In genomic region chr4:130292271-130292670, GRCm38 (mm10) we compare ENCODE assay signal across 8 mouse cellular contexts. TPM values are rescaled to one million over a fixed set of nuclear protein-coding genes. Genes with fewer than 3 reads are reported as not detected.
DNase-seq lines count a peak whose midpoint lies in the region; ATAC-seq and TF ChIP-seq lines count a peak whose summit lies in the region.

No protein-coding gene starts in this region.

- no peak overlapping the region for H3K9ac ChIP-seq in heart, embryonic 13.5 days
- no peak overlapping the region for H3K9ac ChIP-seq in liver, embryonic 16.5 days (ENCODE audit: low read depth, low read length)

- no peaks in the 10 kb centered on the region for H3K9me3 ChIP-seq in heart, embryonic 13.5 days
- H3K9me3 ChIP-seq in liver, embryonic 16.5 days (replicated peaks; ENCODE audit: control insufficient read depth, low read length), result no peaks in the 10 kb centered on the region

- peak; percentile 87 for DNase-seq in adrenal gland, postnatal 10 days
- DNase-seq in embryo, embryonic 9.5 days (ENCODE audit: extremely low spot score), result peak; percentile 80
- peak; percentile 88 for DNase-seq in kidney, postnatal 10 days
- DNase-seq in thymus, postnatal 14 days, result peak; percentile 67

- H3ac ChIP-seq in C2C12 (ENCODE audit: control insufficient read depth, insufficient read length, low read depth), result no peak overlapping the region

- H3K4me2 ChIP-seq in heart, embryonic 13.5 days, result no peak overlapping the region
- no peak overlapping the region for H3K4me2 ChIP-seq in liver, embryonic 16.5 days (ENCODE audit: low read depth, low read length)

- H3K27me3 ChIP-seq in C2C12 (ENCODE audit: control insufficient read depth, insufficient read depth, insufficient read length), result no peaks in the 10 kb centered on the region
- H3K27me3 ChIP-seq in heart, embryonic 13.5 days (replicated peaks), result 0 out of 2 replicates have a peak, but pooled peaks cover 5% of the 10 kb centered on the region
- peaks cover 4% of the 10 kb centered on the region; the same call in 1 of the 2 replicates for H3K27me3 ChIP-seq in liver, embryonic 16.5 days (ENCODE audit: control insufficient read depth, insufficient read depth, low read depth, low read length)

- no peaks in the 10 kb centered on the region for H3K36me3 ChIP-seq in C2C12 (ENCODE audit: control insufficient read depth, insufficient read depth)
- H3K36me3 ChIP-seq in heart, embryonic 13.5 days, result no peaks in the 10 kb centered on the region
- no peaks in the 10 kb centered on the region for H3K36me3 ChIP-seq in liver, embryonic 16.5 days (ENCODE audit: control insufficient read depth, insufficient read depth)

- ATAC-seq in heart, embryonic 13.5 days (ENCODE audit: extremely low read depth, insufficient number of reproducible peaks, low FRiP score, low TSS enrichment), result peak; percentile 43; the same call in 1 of the 2 replicates
- no peak for ATAC-seq in liver, embryonic 16.5 days (ENCODE audit: low read depth)
- ATAC-seq in neutrophil, adult 5-6 weeks (ENCODE audit: extremely low read depth, insufficient number of reproducible peaks, low FRiP score, poor library complexity, severe bottlenecking), result peak; percentile 79

- no peak overlapping the region for H3K4me3 ChIP-seq in C2C12 (ENCODE audit: insufficient read depth, poor library complexity, severe bottlenecking)
- no peak overlapping the region for H3K4me3 ChIP-seq in heart, embryonic 13.5 days
- H3K4me3 ChIP-seq in liver, embryonic 16.5 days (ENCODE audit: low read depth, low read length), result no peak overlapping the region

- 2% methylated on average over 4 of the region's 4 CpGs for WGBS in heart, embryonic 13.5 days
- 2% methylated on average over 4 of the region's 4 CpGs for WGBS in liver, embryonic 16.5 days (ENCODE audit: insufficient replicate concordance)

- no peak overlapping the region for H3K27ac ChIP-seq in heart, embryonic 13.5 days (replicated peaks)
- H3K27ac ChIP-seq in liver, embryonic 16.5 days (ENCODE audit: low read length), result peak overlapping the region; percentile 52; the same call in 1 of the 2 replicates

- peaks cover 14% of the 10 kb centered on the region for H3K4me1 ChIP-seq in heart, embryonic 13.5 days
- peaks cover 35% of the 10 kb centered on the region for H3K4me1 ChIP-seq in liver, embryonic 16.5 days (ENCODE audit: control insufficient read depth, low read depth, low read length)

- H3K79me2 ChIP-seq in C2C12 (ENCODE audit: control insufficient read depth, insufficient read depth), result no peaks in the 10 kb centered on the region

- H3K79me3 ChIP-seq in C2C12 (ENCODE audit: low read depth), result no peaks in the 10 kb centered on the region

- peak; percentile 83 for TF ChIP-seq CTCF in C2C12 (IDR thresholded peaks at IDR 0.05; ENCODE audit: control insufficient read depth, insufficient read depth, insufficient read length)

TF ChIP-seq in C2C12, 6 proteins besides CTCF, POLR2A, EP300 and RAD21:
- no peak for TF ChIP-seq FOSL1 (IDR thresholded peaks at IDR 0.05; ENCODE audit: insufficient read depth, low read length, poor library complexity, severe bottlenecking)
- TF ChIP-seq USF1 (IDR thresholded peaks at IDR 0.05; ENCODE audit: low read depth), result no peak
- no peak for TF ChIP-seq MAX (IDR thresholded peaks at IDR 0.05)
- no peak for TF ChIP-seq CEBPB (IDR thresholded peaks at IDR 0.05; ENCODE audit: low read depth)
- no peak for TF ChIP-seq MYOD1 (IDR thresholded peaks at IDR 0.05; ENCODE audit: control insufficient read depth, insufficient read length, low read depth)
- no peak for TF ChIP-seq MYOG (IDR thresholded peaks at IDR 0.05; ENCODE audit: control insufficient read depth, extremely low read depth, insufficient read length)

RNA-seq across cellular contexts. Expression of gene Serinc2, which starts 13.3 kb away (rescaled TPM):
- 37.7 TPM for polyA plus RNA-seq in C2C12 (2012; fragmentation: generic; extraction: Trizol)
- total RNA-seq in adrenal gland, postnatal 10 days (2021), result 1 to 10 TPM; 2.9 to 5.1 TPM
- polyA plus RNA-seq in heart, embryonic 13.5 days (2015; fragmentation: Nextera tagmentation; extraction: Ambion mirVana), result 10.9 and 11.3 TPM in 2 replicates
- 0.76 and 1.3 TPM in 2 replicates for polyA plus RNA-seq in liver, embryonic 16.5 days (2015; fragmentation: Nextera tagmentation; extraction: Ambion mirVana)
- total RNA-seq in neutrophil, adult 5-6 weeks (2017), result not detected in 2 replicates

RNA-seq across cellular contexts. Expression of gene Fabp3, which starts 16.1 kb away (rescaled TPM):
- polyA plus RNA-seq in C2C12 (2012; fragmentation: generic; extraction: Trizol), result 14.5 TPM
- total RNA-seq in adrenal gland, postnatal 10 days (2021), result 100 to 1,000 TPM; 110 to 422 TPM
- polyA plus RNA-seq in heart, embryonic 13.5 days (2015; fragmentation: Nextera tagmentation; extraction: Ambion mirVana), result 961 and 1,090 TPM in 2 replicates
- 3.0 and 5.4 TPM in 2 replicates for polyA plus RNA-seq in liver, embryonic 16.5 days (2015; fragmentation: Nextera tagmentation; extraction: Ambion mirVana)
- not detected in 2 replicates for total RNA-seq in neutrophil, adult 5-6 weeks (2017)

RNA-seq across cellular contexts. Expression of gene Gm10570, which starts 16.2 kb away (rescaled TPM):
- polyA plus RNA-seq in C2C12 (2012; fragmentation: generic; extraction: Trizol), result not detected
- total RNA-seq in adrenal gland, postnatal 10 days (2021), result 1 to 10 TPM in 1 of 2 experiments, not detected in 1; 1.3 TPM
- 0.75 and 1.2 TPM in 2 replicates for polyA plus RNA-seq in heart, embryonic 13.5 days (2015; fragmentation: Nextera tagmentation; extraction: Ambion mirVana)
- not detected in 2 replicates for polyA plus RNA-seq in liver, embryonic 16.5 days (2015; fragmentation: Nextera tagmentation; extraction: Ambion mirVana)
- total RNA-seq in neutrophil, adult 5-6 weeks (2017), result not detected in 2 replicates

Comparison
In these comparisons a context has a peak if more than half of its experiments do, and no peak if none do; other contexts are left out.
1. RNA of gene Fabp3, which starts 16.1 kb away (polyA plus RNA-seq): 961 to 1,090 TPM in heart, embryonic 13.5 days; 14.5 TPM in C2C12 (single experiment) and 3.0 to 5.4 TPM in liver, embryonic 16.5 days; every median in the first group is over 10 times any median in the second.
2. Peak in every context shown above with its lines, with median percentiles within 50 percentile points of each other: DNase-seq.